Mouse (Mus musculus) urinary bladder, postnatal 36 days (tissue): ENCODE data around the gene Tle4.

Experiments
- DNase-seq, 2 experiments: peaks; one replicate each; pipeline ENCODE4 v3.0.0; 2022; ENCODE audit warnings: low spot score in 2 of 2, mixed read lengths in 1 of 2

Gene Tle4

DNA sequence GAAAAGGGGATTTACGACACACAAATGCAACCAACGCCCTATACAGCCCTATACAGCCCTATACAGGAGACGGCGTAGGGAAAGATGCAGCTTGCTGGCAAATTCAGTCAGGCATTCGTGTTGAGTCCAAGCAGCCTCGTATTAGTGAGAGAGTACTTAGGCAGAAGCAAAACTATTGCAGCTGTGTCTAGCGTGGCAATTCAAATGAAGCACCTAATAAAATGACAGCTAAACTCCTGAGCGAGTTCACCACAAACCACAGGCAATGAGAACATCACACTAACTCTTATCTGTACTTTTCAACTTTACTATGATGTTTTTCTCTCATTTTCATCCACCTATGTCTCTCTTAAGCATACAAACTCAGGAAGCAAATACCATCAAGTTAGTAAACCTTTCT, 131.8 kb downstream of the Tle4 start:
- DNase-seq: no peak

DNA sequence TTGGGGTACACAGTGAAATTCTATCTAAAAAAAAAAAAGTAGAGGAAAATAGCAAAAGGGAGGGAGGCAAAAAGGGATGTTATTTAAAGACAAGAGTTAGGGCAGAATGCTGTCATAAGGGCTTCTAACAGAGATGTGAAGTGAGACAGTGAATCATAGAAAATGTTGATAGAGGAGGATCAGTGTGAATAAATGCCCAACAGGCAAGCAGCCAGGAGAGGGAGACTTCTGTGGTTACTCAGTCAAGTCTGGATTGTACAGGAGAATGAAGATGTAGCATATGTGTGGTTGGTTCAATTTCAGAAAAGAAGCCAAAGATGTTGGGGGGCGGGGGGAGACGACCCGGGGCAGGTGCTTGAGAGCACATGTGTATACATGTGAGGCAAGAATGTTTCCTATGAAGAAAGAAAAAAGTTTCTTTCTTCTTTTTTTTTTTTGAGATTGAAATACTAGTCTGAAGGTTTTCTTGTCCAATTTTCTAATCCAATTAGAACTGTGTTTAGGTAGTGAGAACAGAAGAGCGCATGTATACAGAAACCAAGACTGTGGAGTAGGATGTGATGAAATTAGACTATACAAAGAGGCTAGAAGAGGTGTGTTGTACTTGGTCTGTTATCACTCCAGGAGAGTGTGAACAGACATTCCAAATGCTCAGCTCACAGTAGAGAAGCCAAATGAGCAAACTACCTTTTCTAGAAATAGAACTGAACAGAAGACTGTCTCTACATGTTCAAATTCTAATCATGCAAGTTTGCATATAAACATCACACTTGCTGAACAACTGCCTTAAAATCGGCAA, 134.4 kb downstream of the Tle4 start:
- DNase-seq: no peak

DNA sequence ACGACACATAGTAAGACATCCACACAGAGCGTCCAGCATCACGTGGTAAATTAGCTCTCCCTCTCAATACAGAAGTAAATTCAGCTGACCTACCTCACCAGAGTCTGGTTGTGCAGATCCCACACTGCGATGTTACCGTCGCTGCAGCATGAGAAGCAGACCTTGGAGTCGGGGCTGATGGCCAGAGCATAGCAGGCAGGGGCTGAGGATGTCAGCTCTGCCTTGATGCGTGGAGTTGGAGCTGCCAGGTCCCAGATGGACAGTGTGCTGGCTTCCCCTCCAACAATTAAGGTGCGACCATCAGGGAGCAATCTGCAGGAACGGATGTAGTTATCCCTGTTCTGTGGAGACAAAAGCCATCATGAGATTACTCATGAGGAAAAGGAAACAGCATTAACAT, 144.4 kb downstream of the Tle4 start:
- DNase-seq: no peak

DNA sequence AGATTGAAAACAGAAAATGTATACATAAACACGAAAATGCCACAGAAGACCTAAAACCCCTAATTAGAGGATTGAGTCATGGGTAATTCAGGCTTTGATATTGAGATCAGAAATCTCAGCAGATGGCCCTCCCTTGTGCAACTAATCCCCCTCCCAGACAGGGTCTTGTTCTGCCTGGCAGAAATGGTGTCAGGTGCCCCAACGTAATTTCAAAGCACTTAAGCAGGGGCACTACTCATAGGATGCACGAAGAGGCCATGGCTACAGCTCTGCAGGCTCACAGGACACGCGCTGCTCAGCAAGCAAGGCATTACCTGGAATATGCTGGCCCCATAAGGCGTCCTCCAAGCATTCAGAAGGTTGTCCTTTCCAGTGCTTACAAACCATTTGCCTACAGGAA, 146.5 kb downstream of the Tle4 start:
- DNase-seq: no peak

DNA sequence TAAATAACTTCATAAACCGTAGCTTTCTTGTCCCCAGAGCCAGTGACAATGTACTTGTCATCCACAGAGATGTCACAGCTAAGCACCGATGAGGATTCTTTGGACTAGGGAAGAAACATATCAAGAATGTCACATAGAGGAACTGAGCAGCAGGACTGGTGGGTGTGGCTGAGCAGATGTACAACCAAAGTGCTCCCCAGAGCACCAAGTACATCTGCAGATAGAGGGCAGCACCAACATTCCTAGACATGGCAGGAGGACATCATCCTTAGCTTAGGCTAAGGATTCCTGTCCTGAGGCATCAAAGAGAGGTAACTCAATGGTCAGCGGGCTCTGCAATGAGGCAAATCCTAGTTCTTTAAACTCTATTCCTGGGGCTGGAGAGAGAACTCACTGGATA, 148.1 kb downstream of the Tle4 start:
- DNase-seq: no peak

DNA sequence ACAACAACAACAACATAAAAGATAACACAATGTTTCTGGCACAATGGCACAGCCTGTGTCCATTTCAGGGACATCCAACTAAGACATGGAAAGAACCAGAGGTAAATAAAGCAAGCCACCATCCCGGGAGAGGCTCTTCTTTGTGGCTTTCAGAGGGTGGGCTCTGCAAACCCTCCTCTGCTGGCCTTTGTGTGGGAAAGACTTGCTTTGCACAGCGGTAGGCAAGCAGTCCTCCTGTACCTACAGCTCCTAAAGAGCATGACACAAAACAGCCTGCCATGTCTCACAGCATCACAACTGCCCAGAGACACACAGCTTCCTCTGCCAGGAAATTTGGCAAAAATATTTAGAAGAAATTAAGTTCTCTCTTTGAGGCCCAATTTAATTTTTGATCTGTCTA, 149.3 kb downstream of the Tle4 start:
- no peak for DNase-seq

DNA sequence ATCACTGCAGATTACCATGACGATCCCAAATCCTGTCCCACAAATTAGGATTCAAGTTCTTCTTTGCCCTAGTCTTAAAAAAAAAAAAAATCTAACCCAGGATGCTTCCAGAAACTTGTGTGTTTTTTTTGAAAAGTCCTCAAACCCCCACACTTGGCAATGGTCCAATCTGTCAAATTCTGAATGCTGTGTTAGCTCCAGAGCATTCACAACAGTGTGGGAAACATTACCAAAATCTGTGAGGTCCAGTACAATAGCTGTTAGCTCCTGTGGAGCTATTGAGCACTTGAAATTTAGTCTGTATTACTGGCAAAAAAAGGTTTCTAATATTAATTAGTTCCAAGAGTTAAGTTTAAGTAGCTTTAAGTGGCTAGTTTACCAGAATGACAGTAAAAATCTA, 150.4 kb downstream of the Tle4 start:
- DNase-seq: no peak

GRCm38 (mm10) chr19:14441861-14442260, 156.0 kb downstream of the Tle4 start:
- no peak for DNase-seq

DNA sequence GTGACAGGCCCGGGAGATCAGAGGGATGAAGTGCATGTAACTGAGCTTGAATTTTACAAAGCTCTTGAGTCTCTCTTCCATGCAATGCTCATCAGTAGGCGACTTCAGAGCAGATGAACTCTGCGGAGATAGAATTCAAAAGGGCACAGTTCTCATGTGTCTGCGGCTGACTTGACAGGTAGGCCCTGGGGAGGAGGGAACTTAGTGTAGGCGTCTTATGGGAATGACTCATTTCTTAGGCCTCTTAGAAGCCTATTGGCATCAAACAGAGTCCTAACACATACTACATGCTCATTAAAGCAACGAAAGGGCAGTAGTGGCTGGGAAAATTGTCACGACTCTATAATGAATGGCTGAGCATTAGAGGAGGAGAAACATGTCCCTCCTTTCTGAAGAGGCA, 160.6 kb downstream of the Tle4 start:
- no peak for DNase-seq

DNA sequence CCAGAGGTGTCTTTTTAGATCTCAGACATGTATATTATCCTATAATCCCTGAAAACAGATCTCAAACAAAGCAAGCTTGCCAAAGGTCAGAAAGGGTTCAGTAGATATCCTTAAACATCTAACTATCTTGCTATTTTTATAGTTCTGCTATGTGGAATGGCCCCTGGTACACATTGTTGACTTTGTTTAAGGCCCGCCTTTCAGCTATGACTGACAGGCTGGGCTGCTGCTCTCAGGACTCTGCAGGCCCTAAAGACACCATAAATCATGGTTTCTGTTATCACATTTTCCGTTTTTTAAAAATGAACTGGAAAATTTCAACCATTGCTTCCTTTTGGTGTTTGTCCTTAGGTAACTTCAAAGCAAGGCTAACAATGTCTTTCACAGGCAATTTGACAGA, 161.3 kb downstream of the Tle4 start:
- DNase-seq: no peak

GRCm38 (mm10) chr19:14435681-14436376, 162.0 kb downstream of the Tle4 start:
- no peak for DNase-seq

GRCm38 (mm10) chr19:14433900-14434299, 164.0 kb downstream of the Tle4 start:
- no peak for DNase-seq

- DNase-seq: no peak
These were observed 165.4 kb downstream of the Tle4 start for GRCm38 (mm10) chr19:14432436-14432835.

DNA sequence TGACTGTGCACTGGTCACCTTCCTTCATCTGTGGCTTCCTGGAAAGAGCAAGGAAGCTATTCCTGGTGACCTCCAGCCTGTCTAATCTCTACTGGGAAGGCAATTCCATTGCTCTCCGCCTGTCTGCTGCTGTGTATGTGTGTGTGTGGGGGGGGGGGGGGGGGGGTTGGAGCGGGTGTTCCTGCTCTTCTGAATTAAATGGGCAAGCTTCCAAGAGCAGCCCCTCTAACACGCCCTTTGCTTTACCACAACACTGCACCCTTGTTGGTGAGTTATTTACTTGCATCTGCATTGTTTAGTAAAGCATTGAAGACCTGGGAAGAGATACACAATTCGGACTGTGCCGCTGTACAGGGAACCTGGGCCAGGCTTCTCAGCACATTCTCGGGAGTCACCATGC, 170.9 kb downstream of the Tle4 start:
- no peak for DNase-seq

DNA sequence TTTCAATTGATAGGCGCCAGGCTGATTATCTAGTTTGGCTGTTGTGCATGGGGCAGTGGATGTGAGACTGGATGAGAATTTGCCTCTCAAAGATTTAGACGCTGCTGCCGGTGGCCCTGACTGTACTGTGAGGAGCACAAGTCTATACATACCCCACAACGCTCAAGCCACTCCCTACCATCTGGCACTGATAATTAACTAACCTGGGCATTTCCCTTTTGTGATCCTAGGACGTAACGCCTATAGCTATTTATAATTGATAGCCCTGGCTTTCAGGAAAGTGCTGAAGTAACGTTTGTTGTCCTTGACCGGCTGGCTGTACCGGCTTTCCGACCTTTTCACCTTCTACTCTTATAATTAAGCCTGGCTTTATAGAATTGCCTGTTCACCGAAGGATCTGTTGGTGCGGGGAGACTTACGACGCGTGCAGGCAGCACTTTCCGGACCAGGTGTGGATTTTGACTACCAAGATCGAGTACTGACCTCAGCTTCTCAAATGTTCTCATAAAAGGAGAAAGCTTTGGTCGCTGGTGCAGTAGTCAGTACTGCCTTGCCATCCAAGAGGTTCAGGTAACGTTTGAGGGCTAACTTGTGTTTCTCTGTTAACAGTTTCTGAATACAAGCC, 171.5 kb downstream of the Tle4 start:
- DNase-seq: no peak

DNA sequence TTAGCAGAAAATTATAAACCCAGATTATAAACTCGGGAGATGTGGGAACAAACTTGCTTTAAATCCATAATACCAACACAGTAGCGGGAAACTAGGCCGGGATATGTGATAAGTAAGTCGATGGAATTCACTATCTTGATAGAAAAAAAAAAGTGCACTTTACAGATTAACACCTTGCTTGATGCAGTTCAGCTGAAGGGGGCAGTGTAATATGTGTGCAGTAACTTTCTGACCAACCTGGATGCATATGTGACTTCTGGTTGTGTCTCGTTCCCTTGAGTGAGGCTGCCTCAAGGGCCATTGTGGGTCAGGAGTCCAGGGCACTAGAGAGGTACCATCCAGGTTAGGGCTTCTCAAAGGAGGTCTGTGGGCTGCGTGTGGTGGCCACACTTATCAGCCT, 172.7 kb downstream of the Tle4 start:
- no peak for DNase-seq

DNA sequence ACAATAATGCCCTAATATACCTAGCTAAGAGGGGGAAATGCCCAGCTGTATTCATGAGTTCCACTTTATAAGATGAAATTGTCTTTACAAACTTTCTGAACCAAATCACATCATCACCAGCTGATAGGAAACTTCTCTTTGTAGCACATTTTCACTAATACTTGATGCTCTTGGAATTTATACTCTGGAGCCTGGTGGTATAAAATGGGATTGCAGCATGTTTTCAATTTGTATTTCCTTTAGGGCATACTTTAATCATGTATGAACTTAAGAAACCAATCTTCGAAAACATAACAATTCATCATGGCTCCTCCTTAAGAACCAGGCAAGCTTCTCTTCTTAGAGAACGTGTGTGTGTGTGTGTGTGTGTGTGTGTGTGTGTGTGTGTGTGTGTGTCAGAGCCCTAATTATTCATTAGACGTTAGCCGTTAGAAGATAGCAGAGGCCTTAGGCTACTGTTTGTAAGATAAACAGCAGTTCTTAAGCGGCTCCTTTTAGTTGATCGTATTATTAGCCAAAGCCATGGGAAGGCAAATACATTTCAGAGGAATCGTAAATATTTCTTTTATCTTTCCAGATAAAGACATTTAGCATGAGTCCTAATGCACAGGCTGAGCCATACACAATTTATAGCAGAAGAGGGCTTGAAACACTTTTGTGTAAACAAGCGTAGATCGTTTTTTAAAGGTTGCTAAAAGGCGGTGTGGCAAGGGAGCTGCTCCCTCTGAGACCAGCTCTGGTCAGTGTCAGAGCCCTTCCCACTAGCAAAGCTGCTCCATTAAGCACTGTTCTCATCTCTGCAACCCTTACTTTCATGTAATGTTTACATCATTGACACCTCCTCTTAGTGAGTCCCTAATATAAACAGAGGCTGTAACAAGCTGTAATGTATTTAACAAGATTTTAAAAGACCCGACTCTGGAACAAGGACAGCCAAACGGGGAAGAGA, 173.6 kb downstream of the Tle4 start:
- no peak for DNase-seq

GRCm38 (mm10) chr19:14421691-14422090, 176.2 kb downstream of the Tle4 start:
- no peak for DNase-seq

GRCm38 (mm10) chr19:14419886-14420285, 178.0 kb downstream of the Tle4 start:
- no peak for DNase-seq

- no peak for DNase-seq
These were observed 181.0 kb downstream of the Tle4 start for GRCm38 (mm10) chr19:14416845-14417244.

DNA sequence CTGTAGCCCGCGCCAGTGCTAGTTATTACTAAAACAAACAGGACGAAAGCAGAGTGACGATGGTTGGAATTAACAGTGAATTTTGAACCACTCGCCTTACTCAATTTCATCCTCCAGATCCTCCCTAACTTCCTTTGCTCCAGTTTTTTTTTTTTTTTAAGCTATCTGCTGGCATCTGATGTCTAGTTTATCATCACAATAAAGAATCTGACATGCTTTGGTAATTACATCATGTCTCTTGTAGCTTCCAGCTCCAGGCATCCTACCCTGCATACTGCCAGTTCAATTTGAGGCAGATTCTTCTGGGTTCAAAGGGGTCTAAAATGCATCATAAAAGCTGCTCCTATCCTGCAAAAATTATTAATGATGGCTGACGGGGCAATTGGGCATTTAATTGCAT, 181.9 kb downstream of the Tle4 start:
- no peak for DNase-seq

DNA sequence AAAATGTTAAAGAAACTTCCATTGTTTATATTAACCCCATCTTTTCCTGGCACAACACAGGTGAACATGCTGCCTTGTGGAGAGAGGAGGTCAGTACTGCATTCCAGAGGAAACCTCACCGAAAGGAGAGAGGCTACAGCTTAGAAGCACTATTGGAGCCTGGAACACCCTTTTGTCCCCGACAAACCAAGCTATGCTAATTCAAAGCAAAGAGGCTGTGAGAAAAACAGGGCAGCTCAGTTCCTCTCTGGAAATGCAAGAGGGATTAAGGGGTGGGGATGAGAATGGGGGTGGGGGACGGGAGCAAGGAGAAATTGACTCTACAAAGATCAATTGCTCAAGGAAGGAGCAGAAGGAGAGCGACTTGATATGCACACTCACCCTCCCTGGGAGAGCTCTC, 182.9 kb downstream of the Tle4 start:
- DNase-seq: no peak
